Mouse (Mus musculus): ENCODE measurements at regions not wholly inside any gene's neighbourhood (a gene's known extent, or its start where the extent isn't known, plus 50 kb on each side); places are given as distances from the start of the nearest gene placed in this dataset.

- TF ChIP-seq CTCF (IDR thresholded peaks at IDR 0.05; ENCODE audit: low read depth), result no peak
- TF ChIP-seq EP300 (IDR thresholded peaks at IDR 0.05; ENCODE audit: low read depth), result no peak
These were observed 83.5 kb upstream of the Ralgapa2 start for GRCm38 (mm10) chr2:146595673-146596072.

All from liver, embryonic 14.5 days (tissue).